Mouse (Mus musculus) liver, embryonic 16.5 days (tissue): ENCODE data around the gene Abhd8. TPM values are rescaled to one million over a fixed set of nuclear protein-coding genes. Genes with fewer than 3 reads are reported as not detected.

ENCODE experiments used
- ATAC-seq: fragments of 200-750 bp; cut with Nextera tagmentation; 2 replicates; pipeline ENCODE4 v1.8.0; 2017; ENCODE audit warnings: low read depth, mild to moderate bottlenecking, moderate number of reproducible peaks, moderate library complexity
- H3K27ac ChIP-seq: fragments of 300-500 bp; sonication (generic); 2 replicates; pipeline ENCODE4 v1.5.1; 2014; ENCODE audit warnings: mild to moderate bottlenecking, low read length
- H3K27me3 ChIP-seq: fragments of 300-500 bp; sonication (generic); 2 replicates; pipeline ENCODE4 v1.6.1; 2014; ENCODE audit warnings: low read depth, low read length, mixed read lengths; ENCODE audit not compliant: control insufficient read depth, insufficient read depth
- H3K36me3 ChIP-seq: fragments of 300-500 bp; sonication (generic); 2 replicates; pipeline ENCODE4 v1.6.1; 2014; ENCODE audit warnings: mild to moderate bottlenecking; ENCODE audit not compliant: control insufficient read depth, insufficient read depth
- H3K4me1 ChIP-seq: fragments of 300-500 bp; sonication (generic); 2 replicates; pipeline ENCODE4 v1.6.1; 2014; ENCODE audit warnings: low read depth, low read length, mixed read lengths; ENCODE audit not compliant: control insufficient read depth
- H3K4me2 ChIP-seq: fragments of 300-500 bp; sonication (generic); 2 replicates; pipeline ENCODE4 v1.6.1; 2014; ENCODE audit warnings: low read depth, low read length, mixed read lengths
- H3K4me3 ChIP-seq: fragments of 300-500 bp; sonication (generic); 2 replicates; pipeline ENCODE4 v1.5.1; 2014; ENCODE audit warnings: low read depth, mild to moderate bottlenecking, low read length
- H3K9ac ChIP-seq: fragments of 300-500 bp; sonication (generic); 2 replicates; pipeline ENCODE4 v1.6.1; 2014; ENCODE audit warnings: low read depth, low read length
- H3K9me3 ChIP-seq: fragments of 300-500 bp; sonication (generic); replicated peaks from 2 replicates; pipeline ENCODE4 v1.6.1; 2016; ENCODE audit warnings: low read length; ENCODE audit not compliant: control insufficient read depth
- WGBS: fragments of 180-500 bp; shearing (Covaris S2); extraction: QIAGEN DNeasy Blood & Tissue Kit; methylation state at CpG from one replicate; pipeline ENCODE4 v1.1.7; 2014; ENCODE audit not compliant: insufficient replicate concordance; 5-methylcytosine and 5-hydroxymethylcytosine counted together
- polyA plus RNA-seq: library from polyadenylated mRNA; unstranded; fragments of >200 nt; fragmentation: Nextera tagmentation; extraction: Ambion mirVana; gene quantifications from 2 replicates; pipeline ENCODE4 v1.2.1, GENCODE M21; 2015

The Abhd8 gene
- polyA plus RNA-seq, 1 experiment from 2014 or later: 5.0 TPM

DNA sequence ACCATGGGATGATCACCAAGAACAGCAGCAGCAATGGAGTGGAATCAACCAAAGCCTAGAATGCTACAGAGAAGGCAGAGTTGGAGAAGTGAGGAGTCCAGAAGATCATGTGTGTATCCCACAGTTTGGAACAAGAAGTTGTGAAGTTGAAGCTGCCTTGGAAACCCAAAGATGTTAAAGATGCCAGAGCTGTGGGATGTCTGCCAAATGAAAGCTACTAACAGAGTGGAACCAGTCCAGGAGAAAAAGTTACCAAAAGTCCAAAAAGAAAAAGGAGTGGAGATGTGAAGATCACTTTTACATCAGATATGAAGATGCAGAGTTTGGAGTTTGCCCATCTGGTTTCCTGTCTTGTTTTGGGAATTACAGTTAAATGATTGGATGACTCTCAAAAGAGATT lies 41.3 kb downstream of the Abhd8 start:
- no peak overlapping the region for H3K9ac ChIP-seq
- H3K27ac ChIP-seq: no peak overlapping the region
- H3K27me3 ChIP-seq: no peaks in the 10 kb centered on the region
- H3K4me3 ChIP-seq: no peak overlapping the region
- no peak overlapping the region for H3K4me2 ChIP-seq
- H3K9me3 ChIP-seq: no peaks in the 10 kb centered on the region; the same call in 1 of the 2 replicates
- no peak for ATAC-seq
- no peaks in the 10 kb centered on the region for H3K4me1 ChIP-seq
- no peaks in the 10 kb centered on the region for H3K36me3 ChIP-seq

DNA sequence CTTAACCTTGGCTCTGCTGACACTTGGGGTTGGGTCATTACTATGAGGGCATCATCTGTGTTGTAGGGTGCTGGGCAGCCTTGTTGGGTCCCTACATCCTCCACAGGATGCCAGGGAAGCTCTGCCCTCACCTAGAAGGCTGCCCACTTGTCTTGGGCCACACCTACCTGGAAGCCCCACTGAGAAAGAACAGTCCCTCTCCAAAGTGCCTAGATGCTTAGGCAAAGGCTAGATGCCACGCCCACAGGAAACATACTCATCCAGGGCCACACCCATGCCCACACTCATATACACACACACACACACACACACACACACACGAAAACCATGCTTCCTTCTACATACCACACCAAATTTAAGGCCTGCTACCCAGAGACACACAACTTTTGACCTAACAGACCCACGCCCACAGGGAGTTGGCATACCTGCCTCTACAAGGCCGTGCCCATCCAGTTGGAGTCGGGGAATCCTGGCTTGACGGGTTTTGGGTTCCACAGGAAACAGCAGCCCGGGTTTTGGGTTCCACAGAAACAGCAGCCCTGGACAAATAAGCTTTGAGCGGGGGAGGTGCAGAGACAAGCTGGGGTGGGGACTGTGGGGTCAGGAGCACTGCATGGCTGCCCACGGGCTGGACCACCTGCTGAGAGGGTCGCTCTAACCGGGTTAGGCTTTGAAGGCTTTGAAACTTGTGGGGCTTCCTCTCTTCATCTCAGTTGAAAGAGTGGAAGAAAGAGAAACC lies 51.8 kb downstream of the Abhd8 start:
- no peak for ATAC-seq
- WGBS: 41% methylated on average over 11 of the region's 11 CpGs
- Histone ChIP-seq H3K4me1 (peaks cover 11% of the 10 kb centered on the region), H3K4me3 (no peak overlapping the region), H3K4me2 (no peak overlapping the region), H3K27ac (no peak overlapping the region), H3K27me3 (no peaks in the 10 kb centered on the region; the same call in 1 of the 2 replicates), H3K9ac (no peak overlapping the region), H3K36me3 (peaks cover 30% of the 10 kb centered on the region), H3K9me3 (no peaks in the 10 kb centered on the region)

DNA sequence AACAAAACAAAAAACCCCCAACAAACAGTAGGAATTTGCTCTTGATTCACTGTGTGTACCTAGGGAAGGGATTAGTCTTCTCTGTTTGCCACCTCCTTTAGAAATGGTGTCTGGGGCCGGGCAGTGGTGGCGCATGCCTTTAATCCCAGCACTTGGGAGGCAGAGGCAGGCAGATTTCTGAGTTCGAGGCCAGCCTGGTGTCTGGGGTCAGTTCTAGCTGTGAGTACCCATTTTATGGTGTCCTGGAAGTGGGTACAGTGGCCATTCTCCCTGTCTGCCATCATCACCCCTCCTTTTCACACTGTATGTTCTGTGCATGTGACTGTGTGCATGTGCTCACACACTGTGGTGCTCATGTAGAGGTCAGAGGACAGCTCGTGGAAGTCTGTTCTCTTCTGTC lies 55.2 kb downstream of the Abhd8 start:
- H3K36me3 ChIP-seq: peaks cover 30% of the 10 kb centered on the region
- H3K9me3 ChIP-seq: no peaks in the 10 kb centered on the region
- no peak overlapping the region for H3K4me2 ChIP-seq
- no peaks in the 10 kb centered on the region for H3K27me3 ChIP-seq
- no peak overlapping the region for H3K4me3 ChIP-seq
- H3K9ac ChIP-seq: no peak overlapping the region
- 90% methylated on average over 4 of the region's 4 CpGs for WGBS
- H3K27ac ChIP-seq: no peak overlapping the region
- no peak for ATAC-seq
- peaks cover 23% of the 10 kb centered on the region for H3K4me1 ChIP-seq

DNA sequence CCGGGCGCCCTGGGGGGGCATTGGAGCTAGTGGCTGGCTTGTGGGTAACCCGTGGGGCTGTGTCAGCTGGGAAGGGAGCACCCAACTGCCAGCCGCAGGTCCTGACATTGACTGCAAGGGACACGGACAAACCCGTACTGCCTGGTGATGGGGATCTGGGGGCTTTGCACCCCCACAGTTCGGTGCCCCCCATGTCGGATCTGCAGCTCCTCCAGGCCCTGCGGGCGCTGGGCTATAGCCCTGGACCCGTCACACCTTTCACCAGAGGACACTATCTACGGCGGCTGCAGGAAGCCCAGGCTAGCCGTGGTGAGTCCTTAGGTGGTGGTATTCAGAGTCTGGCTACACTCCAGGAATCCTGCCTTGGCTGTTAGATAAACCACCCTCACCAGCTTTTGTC lies 56.0 kb downstream of the Abhd8 start:
- WGBS: 87% methylated on average over 14 of the region's 14 CpGs
- Histone ChIP-seq H3K4me3 (peak overlapping the region; percentile 99), H3K9ac (peak overlapping the region; percentile 18; the same call in 1 of the 2 replicates), H3K9me3 (no peaks in the 10 kb centered on the region), H3K27me3 (no peaks in the 10 kb centered on the region), H3K27ac (no peak overlapping the region), H3K36me3 (peaks cover 30% of the 10 kb centered on the region), H3K4me2 (peak overlapping the region; percentile 78), H3K4me1 (peaks cover 23% of the 10 kb centered on the region)
- no peak for ATAC-seq

Other genes starting within 250 kb of the Abhd8 start
- gene Myo9b, start 190.9 kb downstream of the Abhd8 start, polyA plus RNA-seq: 7.4 and 7.8 TPM in 2 replicates
- 42.8 and 47.1 TPM in 2 replicates for gene Haus8, start 190.7 kb downstream of the Abhd8 start, polyA plus RNA-seq
- gene Use1, start 96.8 kb downstream of the Abhd8 start, polyA plus RNA-seq: 40.7 and 41.2 TPM in 2 replicates
- 3.9 and 4.7 TPM in 2 replicates for gene Ocel1, start 92.4 kb downstream of the Abhd8 start, polyA plus RNA-seq
- gene Nr2f6, start 81.7 kb downstream of the Abhd8 start, polyA plus RNA-seq: 13.9 and 17.2 TPM in 2 replicates
- 4.2 and 4.3 TPM in 2 replicates for gene Ushbp1, start 67.9 kb downstream of the Abhd8 start, polyA plus RNA-seq
- gene Babam1, start 66.8 kb downstream of the Abhd8 start, polyA plus RNA-seq: 46.6 and 48.2 TPM in 2 replicates
- gene Ankle1, start 57.6 kb downstream of the Abhd8 start, polyA plus RNA-seq: 39.8 and 48.1 TPM in 2 replicates
- gene Mrpl34, start 1.3 kb upstream of the Abhd8 start, polyA plus RNA-seq: 87.3 and 88.6 TPM in 2 replicates
- 32.1 and 32.8 TPM in 2 replicates for gene Dda1, start 5.5 kb upstream of the Abhd8 start, polyA plus RNA-seq
- 0.07 and 0.14 TPM in 2 replicates for gene Ano8, start 22.3 kb upstream of the Abhd8 start, polyA plus RNA-seq
- 5.3 and 5.4 TPM in 2 replicates for gene Gtpbp3, start 24.4 kb upstream of the Abhd8 start, polyA plus RNA-seq
- 18.2 and 20.3 TPM in 2 replicates for gene Plvap, start 48.1 kb upstream of the Abhd8 start, polyA plus RNA-seq
- gene Ccdc194, start 62.1 kb upstream of the Abhd8 start, polyA plus RNA-seq: 0.19 and 0.20 TPM in 2 replicates
- gene Bst2, start 73.8 kb upstream of the Abhd8 start, polyA plus RNA-seq: 24.5 and 27.0 TPM in 2 replicates
- gene Mvb12a, start 79.3 kb upstream of the Abhd8 start, polyA plus RNA-seq: 30.2 and 32.5 TPM in 2 replicates
- 0.55 and 0.67 TPM in 2 replicates for gene Tmem221, start 95.2 kb upstream of the Abhd8 start, polyA plus RNA-seq
- 0.05 TPM in 1 of 2 replicates, not detected in the other for gene Nxnl1, start 102.9 kb upstream of the Abhd8 start, polyA plus RNA-seq
- 2.8 and 3.2 TPM in 2 replicates for gene Slc27a1, start 105.2 kb upstream of the Abhd8 start, polyA plus RNA-seq
- 81.3 and 93.9 TPM in 2 replicates for gene Pgls, start 128.5 kb upstream of the Abhd8 start, polyA plus RNA-seq
- 1.6 and 2.1 TPM in 2 replicates for gene Fam129c, start 134.0 kb upstream of the Abhd8 start, polyA plus RNA-seq
- gene Colgalt1, start 147.3 kb upstream of the Abhd8 start, polyA plus RNA-seq: 18.5 and 22.5 TPM in 2 replicates
- gene Unc13a, start 208.1 kb upstream of the Abhd8 start, polyA plus RNA-seq: 0.15 and 0.20 TPM in 2 replicates
- 5.7 and 6.3 TPM in 2 replicates for gene Jak3, start 212.6 kb upstream of the Abhd8 start, polyA plus RNA-seq
- 1.6 and 2.2 TPM in 2 replicates for gene Insl3, start 225.6 kb upstream of the Abhd8 start, polyA plus RNA-seq
- gene B3gnt3, start 238.1 kb upstream of the Abhd8 start, polyA plus RNA-seq: 4.9 and 5.5 TPM in 2 replicates